Mouse (Mus musculus) gastrocnemius, postnatal 25 days (tissue): Measurements from ENCODE around the gene Tex2. TPM values are rescaled to one million over a fixed set of nuclear protein-coding genes. Genes with fewer than 3 reads are reported as not detected.
"Not testable (repeated sequence)": the region's sequence is repeated elsewhere in the genome, so short reads cannot be mapped to it uniquely, and the experiment has no call there.

Experiments
- DNase-seq: peaks from one replicate; pipeline ENCODE4 v3.0.0; 2022
- long read RNA-seq, 2 experiments: library from polyadenylated mRNA; stranded (forward); transcript quantifications; one replicate each; pipeline ENCODE4 v2.0.0; 2021
- total RNA-seq, 2 experiments: library from RNA; stranded (reverse); gene quantifications; 1 replicate in 1 of 2; 2 replicates in 1 of 2; pipeline ENCODE4 v1.2.3; 2021

The Tex2 gene
- 10 to 100 TPM; 51.9 to 56.2 TPM for total RNA-seq
- long read RNA-seq, experiment 1, full-length matches to known transcripts: 3 of 7 reads
- long read RNA-seq, experiment 1, partial matches to known transcripts: 0 of 7 reads
- long read RNA-seq, experiment 1, other reads (novel, unspliced or antisense): 4 of 7 reads
- long read RNA-seq, experiment 2, full-length matches to known transcripts: 4 of 13 reads
- long read RNA-seq, experiment 2, partial matches to known transcripts: 6 of 13 reads
- long read RNA-seq, experiment 2, other reads (novel, unspliced or antisense): 3 of 13 reads

GRCm38 (mm10) chr11:106612961-106613637 lies at the start of gene Tex2:
Gene Tex2, minus strand, starts transcription at chr11:106613423.
- peak; percentile 97 for DNase-seq

- DNase-seq: no peak
Measured at GRCm38 (mm10) chr11:106662634-106663407, 49.6 kb upstream of the Tex2 start.

GRCm38 (mm10) chr11:106660453-106661081 lies 47.3 kb upstream of the Tex2 start:
- DNase-seq: no peak

- peak; percentile 64 for DNase-seq
Measured at GRCm38 (mm10) chr11:106659598-106660295, 46.5 kb upstream of the Tex2 start.

DNA sequence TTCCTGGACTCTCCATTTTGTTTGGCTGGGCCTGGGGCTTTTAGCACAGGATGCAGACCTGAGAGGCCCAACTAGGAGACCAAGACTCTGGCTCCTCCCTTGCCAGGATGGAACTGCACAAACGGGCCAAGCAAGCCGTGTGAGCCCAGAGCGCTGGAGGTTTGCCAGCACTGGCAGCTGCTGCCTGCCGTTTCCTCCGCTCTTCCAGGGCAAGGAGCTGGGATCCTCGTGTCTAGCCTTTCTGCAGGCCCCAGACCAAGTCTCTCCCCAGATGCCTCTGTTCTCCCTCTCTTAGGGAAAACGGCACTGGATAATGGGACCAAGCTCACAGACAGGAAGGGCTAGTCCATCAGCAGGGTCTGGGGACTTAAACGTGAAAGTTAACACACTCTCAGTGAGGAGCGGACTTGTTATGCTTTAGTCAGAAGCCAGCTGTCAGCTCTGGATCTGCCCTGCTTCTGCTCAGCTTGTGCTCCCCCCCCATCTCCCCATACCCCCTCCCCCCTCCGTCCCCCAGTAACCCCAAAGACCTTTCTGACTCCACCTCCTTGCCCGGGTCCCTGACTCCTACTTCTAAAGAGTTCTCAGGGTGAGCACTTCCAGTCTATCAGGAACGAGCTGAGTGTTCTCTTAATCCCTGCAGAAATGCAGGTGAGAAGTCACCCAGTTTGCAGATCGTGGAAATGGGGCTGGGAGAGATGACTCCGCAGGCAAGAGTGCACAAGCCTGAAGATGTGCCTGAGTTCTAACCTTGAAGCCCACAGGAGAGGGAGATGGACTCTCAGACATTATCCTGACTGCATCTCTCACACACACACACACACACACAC lies 45.0 kb upstream of the Tex2 start:
- DNase-seq: peak; percentile 85

DNA sequence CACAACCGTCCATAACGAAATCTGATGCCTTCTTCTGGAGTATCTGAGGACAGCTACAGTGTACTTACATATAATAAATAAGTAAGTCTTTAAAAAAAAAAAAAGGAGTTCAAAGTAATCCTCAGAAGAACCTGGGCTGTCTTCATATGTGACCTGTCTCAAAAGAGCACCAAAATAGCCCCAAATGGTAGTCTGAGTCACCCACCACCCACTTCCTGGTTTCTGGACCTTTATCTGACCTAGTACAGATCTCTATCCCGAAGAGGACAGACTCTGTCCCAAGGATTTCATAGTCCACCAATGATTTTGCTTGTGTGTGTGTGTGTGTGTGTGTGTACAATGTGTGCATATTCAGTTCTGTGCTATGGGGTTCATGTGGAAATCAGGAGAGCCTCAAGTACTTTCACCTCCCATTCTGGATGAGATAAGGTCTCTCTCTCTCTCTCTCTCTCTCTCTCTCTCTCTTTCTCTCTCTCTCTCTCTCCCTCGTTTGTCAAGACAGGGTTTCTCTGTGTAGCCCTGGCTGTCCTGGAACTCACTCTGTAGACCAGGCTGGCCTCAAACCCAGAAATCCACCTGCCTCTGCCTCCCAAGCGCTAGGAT lies 43.8 kb upstream of the Tex2 start:
- DNase-seq: not testable (repeated sequence)

DNA sequence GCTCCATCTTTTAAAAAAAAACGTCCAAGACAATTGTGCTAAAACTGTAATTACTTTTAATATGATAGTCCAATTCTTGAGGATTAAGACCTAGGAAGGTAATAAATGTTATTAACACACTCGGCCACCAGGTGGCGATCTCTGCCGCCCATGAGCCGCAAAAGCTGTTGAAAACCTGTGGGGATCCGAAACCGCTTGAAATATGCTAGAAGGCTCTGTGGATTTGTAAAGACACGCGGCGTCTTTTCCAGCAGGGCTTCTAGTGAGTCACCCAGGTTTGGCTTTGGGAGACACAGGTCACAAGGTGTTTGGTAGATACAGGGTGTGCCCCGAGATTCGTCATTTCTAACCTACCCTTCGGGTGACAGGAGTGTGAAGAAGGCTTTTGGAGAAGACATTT lies 35.1 kb upstream of the Tex2 start:
- no peak for DNase-seq

GRCm38 (mm10) chr11:106642966-106643637 lies 29.9 kb upstream of the Tex2 start:
- DNase-seq: no peak

DNA sequence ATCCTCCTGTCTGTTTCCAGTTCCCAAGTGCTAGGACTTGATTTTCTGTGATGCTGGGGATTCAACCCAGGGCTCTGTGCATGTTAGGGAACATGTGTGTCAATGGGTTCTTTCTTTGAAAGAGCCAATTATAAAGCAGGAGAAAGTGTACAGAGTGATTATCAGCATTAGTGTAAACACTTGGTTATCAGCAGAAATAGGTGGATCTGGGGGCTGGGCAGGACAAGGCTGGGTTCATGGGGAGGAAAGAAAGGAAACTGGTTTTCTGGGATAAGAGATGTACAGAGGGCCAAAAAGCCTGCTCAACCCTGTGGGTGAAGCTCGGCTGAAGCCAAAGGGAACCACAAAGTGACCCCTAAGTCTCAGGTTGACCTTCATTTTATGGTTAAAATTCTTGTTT lies 28.4 kb upstream of the Tex2 start:
- DNase-seq: no peak

DNA sequence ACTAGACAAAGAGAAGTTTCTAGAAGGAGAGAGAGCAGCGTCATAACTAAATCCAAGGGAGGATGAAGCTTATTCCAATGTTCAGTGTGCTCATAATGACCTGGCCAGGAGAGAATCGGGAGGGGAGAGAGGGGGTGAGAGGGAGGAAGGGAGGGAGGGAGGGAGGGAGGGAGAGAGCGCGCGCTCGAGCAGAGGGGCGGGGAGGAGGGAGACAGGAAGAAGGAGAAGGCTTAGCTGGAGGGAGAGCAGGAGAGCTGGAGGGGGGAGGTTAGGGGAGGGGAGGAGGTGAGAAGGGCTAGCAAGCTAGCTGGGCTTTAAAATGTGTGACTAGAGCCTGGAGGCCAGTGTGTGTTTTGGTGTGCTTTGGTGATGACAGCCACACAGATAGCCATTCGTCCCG lies 26.8 kb upstream of the Tex2 start:
- no peak for DNase-seq

- no peak for DNase-seq
Measured at GRCm38 (mm10) chr11:106639356-106639692, 26.1 kb upstream of the Tex2 start.

GRCm38 (mm10) chr11:106638551-106639355 lies 25.5 kb upstream of the Tex2 start:
- DNase-seq: no peak

GRCm38 (mm10) chr11:106637754-106638153 lies 24.5 kb upstream of the Tex2 start:
- DNase-seq: no peak

DNA sequence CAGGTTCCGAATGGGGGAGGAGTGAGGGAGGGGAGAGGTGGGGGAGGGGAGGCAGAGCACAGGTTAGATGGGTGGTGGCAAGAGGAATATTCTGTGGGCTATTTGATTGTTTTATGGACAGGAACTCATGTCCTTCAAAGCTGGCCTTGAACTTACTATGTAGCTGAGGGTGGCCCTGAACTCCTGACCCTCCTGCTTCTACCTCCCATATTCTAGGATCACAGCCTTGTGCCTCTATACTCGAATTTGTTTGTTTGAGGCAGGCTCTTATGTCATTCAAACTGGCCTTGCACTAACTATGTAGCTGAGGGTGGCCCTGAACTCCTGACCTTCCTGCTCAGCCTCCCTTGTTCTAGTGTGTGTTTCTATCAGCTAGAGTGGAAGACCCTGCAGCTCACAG lies 22.7 kb upstream of the Tex2 start:
- no peak for DNase-seq

GRCm38 (mm10) chr11:106634175-106634574 lies 21.0 kb upstream of the Tex2 start:
- not testable (repeated sequence) for DNase-seq

- DNase-seq: no peak
Measured at GRCm38 (mm10) chr11:106633456-106633855, 20.2 kb upstream of the Tex2 start.

DNA sequence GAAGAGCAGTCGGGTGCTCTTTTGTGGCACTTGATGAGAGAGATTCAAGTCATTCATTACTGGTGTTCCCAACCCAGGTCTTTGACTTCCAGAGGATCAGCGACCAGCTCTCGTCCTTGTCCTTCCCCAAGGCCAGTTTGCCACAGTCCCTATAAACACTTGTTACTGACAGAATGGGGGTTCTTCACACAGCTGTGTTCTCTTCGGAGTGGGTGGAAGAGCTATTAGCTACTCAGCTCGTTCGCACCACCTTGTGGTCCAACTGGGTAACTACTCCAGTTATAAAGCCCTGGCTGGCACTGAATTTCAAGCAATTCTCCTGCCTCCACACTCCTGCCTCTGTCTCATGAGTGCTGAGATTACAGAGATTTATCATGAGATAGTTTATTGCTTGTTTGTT lies 14.5 kb upstream of the Tex2 start:
- peak; percentile 24 for DNase-seq

- no peak for DNase-seq
Measured at GRCm38 (mm10) chr11:106625577-106625976, 12.4 kb upstream of the Tex2 start.

- DNase-seq: no peak
Measured at GRCm38 (mm10) chr11:106623629-106624028, 10.4 kb upstream of the Tex2 start.
